Mouse (Mus musculus): ENCODE data around the gene Klhdc7a. TPM values are rescaled to one million over a fixed set of nuclear protein-coding genes. Genes with fewer than 3 reads are reported as not detected.

Klhdc7a gene
- polyA plus RNA-seq (2012; rRNA removed) (0.34 and 0.39 TPM in 2 replicates), polyA plus RNA-seq (2014; fragmentation: Nextera tagmentation; extraction: Ambion mirVana) (0.20 and 0.23 TPM in 2 replicates)

DNA sequence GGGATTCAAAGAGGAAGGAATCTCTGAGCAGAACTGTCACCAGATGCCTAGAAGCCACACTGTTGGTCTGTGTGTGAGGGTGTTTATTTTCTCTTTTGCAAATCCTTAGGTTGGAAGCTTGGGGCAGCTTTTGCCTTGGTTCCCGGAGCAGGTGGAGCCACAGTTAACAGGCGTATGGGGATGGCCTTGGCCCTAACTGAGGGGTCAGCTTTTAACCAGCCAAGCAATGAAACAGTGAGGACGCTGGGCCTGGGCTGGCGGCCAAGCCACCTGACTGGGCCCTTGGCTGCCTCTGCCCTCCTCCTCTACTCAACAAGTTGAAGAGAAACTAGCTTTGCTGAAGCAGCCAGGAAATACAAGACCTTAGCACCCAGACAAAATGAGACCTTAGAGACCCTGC is at the start of gene Klhdc7a:
TSS of gene Klhdc7a (minus strand) at position 105 of the 400 bp plus-strand sequence.
- peak within 1 kb of the TSS; percentile 31 for H3K4me2 ChIP-seq (ENCODE audit: low read depth)
- DNase-seq (ENCODE audit: low read depth in 3 of 3, low spot score in 3 of 3) = peak; percentile 10 to 22 (median 20)
- no peak within 1 kb of the TSS for H3K27ac ChIP-seq
- 44% methylated on average over 4 of the region's 4 CpGs for WGBS (ENCODE audit: insufficient replicate concordance)
- TF ChIP-seq CTCF (IDR thresholded peaks at IDR 0.05; ENCODE audit: low read depth) (no peak), EP300 (IDR thresholded peaks at IDR 0.05; ENCODE audit: low read depth) (no peak)
- ATAC-seq (ENCODE audit: insufficient read depth) = peak; percentile 76; the same call in 1 of the 2 replicates
- no peaks in the 10 kb centered on the region for H3K36me3 ChIP-seq (replicated peaks; ENCODE audit: control insufficient read depth, insufficient read depth, low read depth)
- H3K9me3 ChIP-seq (ENCODE audit: control insufficient read depth, low read length) = no peaks in the 10 kb centered on the region
- peak within 1 kb of the TSS in 1 of 2 experiments; percentile 16; a peak in 1 of 4 replicates for H3K4me3 ChIP-seq (ENCODE audit: insufficient read depth in 1 of 2, low read depth in 2 of 2, low read length in 2 of 2)
- H3K4me1 ChIP-seq (replicated peaks; ENCODE audit: control insufficient read depth in 2 of 2, insufficient read depth in 2 of 2, low read length in 1 of 2) = no peaks in the 10 kb centered on the region; a peak in 1 of 4 replicates
- H3K9ac ChIP-seq (replicated peaks) = no peak within 1 kb of the TSS
- no peaks in the 10 kb centered on the region for H3K27me3 ChIP-seq (ENCODE audit: control insufficient read depth, insufficient read depth, low read length)

- TF ChIP-seq CTCF (IDR thresholded peaks at IDR 0.05; ENCODE audit: low read depth) (no peak), EP300 (IDR thresholded peaks at IDR 0.05; ENCODE audit: low read depth) (no peak)
Measured at GRCm38 (mm10) chr4:140015916-140016315, 48.1 kb upstream of the Klhdc7a start.

DNA sequence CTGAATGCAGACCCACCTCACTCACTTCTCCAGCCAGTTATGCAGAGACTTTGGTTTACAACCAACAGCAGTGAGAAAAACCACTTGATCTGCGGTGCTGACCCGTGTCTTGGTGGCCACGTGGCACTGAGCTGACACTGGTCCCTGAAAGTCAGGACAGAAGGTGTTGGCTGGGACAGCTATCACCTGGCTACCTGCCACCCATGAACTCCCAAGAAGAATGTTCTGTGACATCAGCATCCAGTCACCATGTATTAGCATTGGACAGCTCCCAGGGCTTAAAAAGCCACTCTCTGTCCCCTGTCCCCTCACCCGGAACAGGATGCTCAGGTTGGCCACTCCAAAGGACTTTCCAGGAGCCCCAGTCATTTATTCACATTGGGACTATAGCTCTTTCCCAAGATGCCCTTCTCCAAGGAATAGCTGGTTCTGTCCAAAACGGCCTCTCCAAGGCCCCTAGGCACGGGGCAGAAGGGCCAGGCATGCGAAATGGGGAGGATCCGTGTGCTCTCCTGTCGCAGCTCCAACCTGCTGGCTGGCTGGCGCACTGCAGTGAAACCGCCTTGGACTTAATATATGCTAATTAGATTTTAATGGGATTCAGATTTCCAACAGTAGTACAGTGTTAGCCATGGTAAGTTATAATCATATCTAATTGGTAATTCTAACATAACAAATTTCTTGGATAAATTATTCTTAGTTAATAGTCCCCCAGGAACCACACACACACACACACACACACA is 43.1 kb upstream of the Klhdc7a start:
- DNase-seq (ENCODE audit: low read depth in 3 of 3, low spot score in 3 of 3) = no peak

More at GRCm38 (mm10) chr4:140015916-140016315, 48.1 kb upstream of the Klhdc7a start:
- no peak for ATAC-seq (ENCODE audit: insufficient read depth)
- no peaks in the 10 kb centered on the region for H3K9me3 ChIP-seq (ENCODE audit: control insufficient read depth, low read length)
- no peak overlapping the region for H3K4me3 ChIP-seq (ENCODE audit: insufficient read depth in 1 of 2, low read depth in 2 of 2, low read length in 2 of 2)
- H3K4me1 ChIP-seq (replicated peaks; ENCODE audit: control insufficient read depth in 2 of 2, insufficient read depth in 2 of 2, low read length in 1 of 2) = no peaks in the 10 kb centered on the region
- no peak overlapping the region for H3K4me2 ChIP-seq (ENCODE audit: low read depth)
- H3K27ac ChIP-seq = no peak overlapping the region
- no peaks in the 10 kb centered on the region for H3K27me3 ChIP-seq (ENCODE audit: control insufficient read depth, insufficient read depth, low read length)
- WGBS (ENCODE audit: insufficient replicate concordance) = 51% methylated on average over 7 of the region's 7 CpGs
- no peak overlapping the region for H3K9ac ChIP-seq (replicated peaks)
- no peaks in the 10 kb centered on the region for H3K36me3 ChIP-seq (replicated peaks; ENCODE audit: control insufficient read depth, insufficient read depth, low read depth)
- DNase-seq (ENCODE audit: low read depth in 3 of 3, low spot score in 3 of 3) = no peak

GRCm38 (mm10) chr4:140004932-140005331 is 37.1 kb upstream of the Klhdc7a start:
- peaks cover 4% of the 10 kb centered on the region for H3K27me3 ChIP-seq (ENCODE audit: control insufficient read depth, insufficient read depth, low read length)
- H3K4me3 ChIP-seq (ENCODE audit: insufficient read depth in 1 of 2, low read depth in 2 of 2, low read length in 2 of 2) = no peak overlapping the region
- H3K4me1 ChIP-seq (replicated peaks; ENCODE audit: control insufficient read depth in 2 of 2, insufficient read depth in 2 of 2, low read length in 1 of 2) = no peaks in the 10 kb centered on the region
- no peak for TF ChIP-seq EP300 (IDR thresholded peaks at IDR 0.05; ENCODE audit: low read depth)
- no peak overlapping the region for H3K4me2 ChIP-seq (ENCODE audit: low read depth)
- no peak for DNase-seq (ENCODE audit: low read depth in 3 of 3, low spot score in 3 of 3)
- no peaks in the 10 kb centered on the region for H3K36me3 ChIP-seq (replicated peaks; ENCODE audit: control insufficient read depth, insufficient read depth, low read depth)
- WGBS (ENCODE audit: insufficient replicate concordance) = 3% methylated on average over 5 of the region's 5 CpGs
- no peak overlapping the region for H3K9ac ChIP-seq (replicated peaks)
- no peak for ATAC-seq (ENCODE audit: insufficient read depth)
- no peak overlapping the region for H3K27ac ChIP-seq
- no peaks in the 10 kb centered on the region for H3K9me3 ChIP-seq (ENCODE audit: control insufficient read depth, low read length)

More for the DNA sequence above, 43.1 kb upstream of the Klhdc7a start:
- H3K4me1 ChIP-seq (replicated peaks; ENCODE audit: control insufficient read depth in 2 of 2, insufficient read depth in 2 of 2, low read length in 1 of 2) = no peaks in the 10 kb centered on the region
- WGBS (ENCODE audit: insufficient replicate concordance) = 52% methylated on average over 11 of the region's 11 CpGs
- no peak overlapping the region for H3K27ac ChIP-seq
- H3K36me3 ChIP-seq (replicated peaks; ENCODE audit: control insufficient read depth, insufficient read depth, low read depth) = no peaks in the 10 kb centered on the region
- no peak overlapping the region for H3K9ac ChIP-seq (replicated peaks)
- H3K4me3 ChIP-seq (ENCODE audit: insufficient read depth in 1 of 2, low read depth in 2 of 2, low read length in 2 of 2) = no peak overlapping the region
- TF ChIP-seq CTCF (IDR thresholded peaks at IDR 0.05; ENCODE audit: low read depth) (no peak), EP300 (IDR thresholded peaks at IDR 0.05; ENCODE audit: low read depth) (no peak)
- H3K9me3 ChIP-seq (ENCODE audit: control insufficient read depth, low read length) = no peaks in the 10 kb centered on the region
- H3K4me2 ChIP-seq (ENCODE audit: low read depth) = no peak overlapping the region
- H3K27me3 ChIP-seq (ENCODE audit: control insufficient read depth, insufficient read depth, low read length) = no peaks in the 10 kb centered on the region
- no peak for ATAC-seq (ENCODE audit: insufficient read depth)

DNA sequence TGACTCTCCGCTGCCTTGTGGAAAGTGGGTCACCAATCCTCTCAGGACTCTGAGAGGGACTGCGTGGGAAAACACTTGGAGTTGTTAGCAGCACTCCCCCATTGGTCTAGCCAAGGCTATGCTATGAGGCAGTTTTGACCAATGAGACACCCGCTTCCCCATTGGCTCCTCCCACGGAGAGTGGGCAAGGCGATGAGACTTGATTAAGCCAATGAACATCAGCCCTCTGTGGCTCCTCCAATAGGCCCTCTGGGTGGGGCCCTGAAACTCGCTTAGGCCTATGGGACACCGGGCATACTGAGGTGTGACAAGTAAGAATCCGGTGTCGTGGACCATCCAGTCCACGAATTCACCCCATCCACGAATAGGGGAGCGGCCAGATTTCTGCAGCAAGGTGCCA is 36.3 kb upstream of the Klhdc7a start:
- Histone ChIP-seq H3K27me3 (ENCODE audit: control insufficient read depth, insufficient read depth, low read length) (peaks cover 4% of the 10 kb centered on the region), H3K27ac (no peak overlapping the region), H3K4me2 (ENCODE audit: low read depth) (no peak overlapping the region)

More for the DNA sequence above, 36.3 kb upstream of the Klhdc7a start:
- ATAC-seq (ENCODE audit: insufficient read depth) = no peak
- Histone ChIP-seq H3K9me3 (ENCODE audit: control insufficient read depth, low read length) (no peaks in the 10 kb centered on the region), H3K4me1 (replicated peaks; ENCODE audit: control insufficient read depth in 2 of 2, insufficient read depth in 2 of 2, low read length in 1 of 2) (no peaks in the 10 kb centered on the region), H3K4me3 (ENCODE audit: insufficient read depth in 1 of 2, low read depth in 2 of 2, low read length in 2 of 2) (no peak overlapping the region), H3K9ac (replicated peaks) (no peak overlapping the region), H3K36me3 (replicated peaks; ENCODE audit: control insufficient read depth, insufficient read depth, low read depth) (no peaks in the 10 kb centered on the region)
- no peak for TF ChIP-seq CTCF (IDR thresholded peaks at IDR 0.05; ENCODE audit: low read depth)
- TF ChIP-seq EP300 (IDR thresholded peaks at IDR 0.05; ENCODE audit: low read depth) = no peak
- 11% methylated on average over 12 of the region's 12 CpGs for whole genome bisulfite sequencing (ENCODE audit: insufficient replicate concordance)
- no peak for DNase-seq (ENCODE audit: low read depth in 3 of 3, low spot score in 3 of 3)
